Mouse (Mus musculus): ENCODE results near the gene Sergef. TPM values are rescaled to one million over a fixed set of nuclear protein-coding genes. Genes with fewer than 3 reads are reported as not detected.
A peak's percentile ranks its signal among the peaks of the same experiment; 100 is the strongest.

The Sergef gene
- polyA plus RNA-seq, 1 experiment, result 7.5 TPM

- Histone ChIP-seq H3K36me3 (ENCODE audit: control insufficient read depth, insufficient read depth, low read length) (no peaks in the 10 kb centered on the region), H3K4me3 (ENCODE audit: low read depth, low read length) (no peak overlapping the region), H3K4me1 (ENCODE audit: control insufficient read depth, insufficient read depth, insufficient read length, low read length) (peaks cover 18% of the 10 kb centered on the region; the same call in 1 of the 2 replicates), H3K27me3 (ENCODE audit: control insufficient read depth, insufficient read depth, low read length) (no peaks in the 10 kb centered on the region), H3K27ac (ENCODE audit: insufficient read depth, low read depth, low read length) (no peak overlapping the region)
- WGBS, result 25% methylated on average over 9 of the region's 9 CpGs
- TF ChIP-seq POLR2A (IDR thresholded peaks at IDR 0.05; ENCODE audit: low read depth, low read length), result no peak
- TF ChIP-seq CTCF (IDR thresholded peaks at IDR 0.05; ENCODE audit: extremely low read depth, insufficient read length, insufficient replicate concordance, low read depth, low read length), result no peak
Observed at GRCm38 (mm10) chr7:46438537-46439141, 201.0 kb downstream of the Sergef start.

- H3K4me1 ChIP-seq (ENCODE audit: control insufficient read depth, insufficient read depth, insufficient read length, low read length), result peaks cover 11% of the 10 kb centered on the region; the same call in 1 of the 2 replicates
- 90% methylated on average over 5 of the region's 5 CpGs for WGBS
- no peak for TF ChIP-seq CTCF (IDR thresholded peaks at IDR 0.05; ENCODE audit: extremely low read depth, insufficient read length, insufficient replicate concordance, low read depth, low read length)
- no peak for TF ChIP-seq POLR2A (IDR thresholded peaks at IDR 0.05; ENCODE audit: low read depth, low read length)
- no peaks in the 10 kb centered on the region for H3K27me3 ChIP-seq (ENCODE audit: control insufficient read depth, insufficient read depth, low read length)
- no peak overlapping the region for H3K4me3 ChIP-seq (ENCODE audit: low read depth, low read length)
- H3K36me3 ChIP-seq (ENCODE audit: control insufficient read depth, insufficient read depth, low read length), result no peaks in the 10 kb centered on the region
- H3K27ac ChIP-seq (ENCODE audit: insufficient read depth, low read depth, low read length), result no peak overlapping the region
Observed at GRCm38 (mm10) chr7:46435833-46436232, 203.8 kb downstream of the Sergef start.

- no peaks in the 10 kb centered on the region for H3K36me3 ChIP-seq (ENCODE audit: control insufficient read depth, insufficient read depth, low read length)
- 45% methylated on average over 5 of the region's 5 CpGs for WGBS
- TF ChIP-seq POLR2A (IDR thresholded peaks at IDR 0.05; ENCODE audit: low read depth, low read length) (no peak), CTCF (IDR thresholded peaks at IDR 0.05; ENCODE audit: extremely low read depth, insufficient read length, insufficient replicate concordance, low read depth, low read length) (no peak)
- H3K4me1 ChIP-seq (ENCODE audit: control insufficient read depth, insufficient read depth, insufficient read length, low read length), result peaks cover 3% of the 10 kb centered on the region; the same call in 1 of the 2 replicates
- no peak overlapping the region for H3K27ac ChIP-seq (ENCODE audit: insufficient read depth, low read depth, low read length)
- no peak overlapping the region for H3K4me3 ChIP-seq (ENCODE audit: low read depth, low read length)
- no peaks in the 10 kb centered on the region for H3K27me3 ChIP-seq (ENCODE audit: control insufficient read depth, insufficient read depth, low read length)
Observed at GRCm38 (mm10) chr7:46433874-46434273, 205.7 kb downstream of the Sergef start.

DNA sequence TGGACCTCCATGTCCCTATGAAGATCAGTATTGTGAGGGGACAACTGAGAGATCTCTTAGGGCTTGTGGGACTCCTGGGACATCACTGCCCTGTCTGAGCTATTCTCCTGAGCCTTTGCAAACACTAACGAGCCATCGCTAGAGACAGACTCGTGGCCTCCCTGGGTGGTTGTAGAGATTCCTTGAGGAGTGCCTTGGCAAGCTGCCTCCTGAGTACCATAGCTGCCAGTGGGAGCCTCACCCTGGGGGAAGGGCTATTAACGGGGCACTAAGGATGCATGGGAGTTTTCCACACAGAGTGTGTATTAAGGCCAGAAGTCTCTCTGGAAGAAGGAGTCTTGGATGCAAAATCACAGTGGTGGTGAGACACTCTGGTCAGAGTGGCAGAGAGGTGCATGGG is 214.6 kb downstream of the Sergef start:
- Histone ChIP-seq H3K27me3 (ENCODE audit: control insufficient read depth, insufficient read depth, low read length) (no peaks in the 10 kb centered on the region), H3K4me1 (ENCODE audit: control insufficient read depth, insufficient read depth, insufficient read length, low read length) (no peaks in the 10 kb centered on the region), H3K36me3 (ENCODE audit: control insufficient read depth, insufficient read depth, low read length) (no peaks in the 10 kb centered on the region), H3K4me3 (ENCODE audit: low read depth, low read length) (no peak overlapping the region), H3K27ac (ENCODE audit: insufficient read depth, low read depth, low read length) (no peak overlapping the region)
- 37% methylated on average over 4 of the region's 4 CpGs for WGBS
- TF ChIP-seq POLR2A (IDR thresholded peaks at IDR 0.05; ENCODE audit: low read depth, low read length), result no peak
- no peak for TF ChIP-seq CTCF (IDR thresholded peaks at IDR 0.05; ENCODE audit: extremely low read depth, insufficient read length, insufficient replicate concordance, low read depth, low read length)

DNA sequence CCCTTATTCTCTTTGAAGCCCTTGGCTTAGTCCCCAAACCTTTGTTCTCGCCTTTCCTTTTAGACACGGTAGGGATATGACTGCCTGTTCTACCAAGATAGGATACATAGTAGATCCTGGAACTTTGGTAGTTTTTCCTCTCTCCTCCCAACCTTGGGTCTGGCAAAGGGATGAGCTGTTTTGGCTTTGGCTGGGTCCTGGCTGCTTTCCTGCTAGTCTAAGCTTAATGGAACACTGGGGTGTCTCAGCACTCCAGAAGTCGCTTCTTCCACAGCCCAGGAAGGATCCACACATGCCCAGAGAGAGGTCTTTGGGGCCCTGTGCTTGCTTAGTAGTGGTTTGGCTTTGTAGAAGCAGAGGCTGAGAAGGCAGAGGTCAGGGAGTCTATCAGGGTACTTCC is 215.7 kb downstream of the Sergef start:
- no peak overlapping the region for H3K4me3 ChIP-seq (ENCODE audit: low read depth, low read length)
- no peak overlapping the region for H3K27ac ChIP-seq (ENCODE audit: insufficient read depth, low read depth, low read length)
- H3K36me3 ChIP-seq (ENCODE audit: control insufficient read depth, insufficient read depth, low read length), result no peaks in the 10 kb centered on the region
- no peaks in the 10 kb centered on the region for H3K27me3 ChIP-seq (ENCODE audit: control insufficient read depth, insufficient read depth, low read length)
- WGBS, result 71% methylated on average over 3 of the region's 3 CpGs
- TF ChIP-seq CTCF (IDR thresholded peaks at IDR 0.05; ENCODE audit: extremely low read depth, insufficient read length, insufficient replicate concordance, low read depth, low read length), result no peak
- no peak for TF ChIP-seq POLR2A (IDR thresholded peaks at IDR 0.05; ENCODE audit: low read depth, low read length)
- H3K4me1 ChIP-seq (ENCODE audit: control insufficient read depth, insufficient read depth, insufficient read length, low read length), result no peaks in the 10 kb centered on the region

- no peak overlapping the region for H3K4me3 ChIP-seq (ENCODE audit: low read depth, low read length)
- no peaks in the 10 kb centered on the region for H3K27me3 ChIP-seq (ENCODE audit: control insufficient read depth, insufficient read depth, low read length)
- TF ChIP-seq POLR2A (IDR thresholded peaks at IDR 0.05; ENCODE audit: low read depth, low read length), result no peak
- peak; percentile 63; the same call in 1 of the 2 replicates for TF ChIP-seq CTCF (IDR thresholded peaks at IDR 0.05; ENCODE audit: extremely low read depth, insufficient read length, insufficient replicate concordance, low read depth, low read length)
- no peaks in the 10 kb centered on the region for H3K36me3 ChIP-seq (ENCODE audit: control insufficient read depth, insufficient read depth, low read length)
- H3K27ac ChIP-seq (ENCODE audit: insufficient read depth, low read depth, low read length), result no peak overlapping the region
- 63% methylated on average over 18 of the region's 18 CpGs for WGBS
- H3K4me1 ChIP-seq (ENCODE audit: control insufficient read depth, insufficient read depth, insufficient read length, low read length), result no peaks in the 10 kb centered on the region
Observed at GRCm38 (mm10) chr7:46422764-46423412, 216.7 kb downstream of the Sergef start.

DNA sequence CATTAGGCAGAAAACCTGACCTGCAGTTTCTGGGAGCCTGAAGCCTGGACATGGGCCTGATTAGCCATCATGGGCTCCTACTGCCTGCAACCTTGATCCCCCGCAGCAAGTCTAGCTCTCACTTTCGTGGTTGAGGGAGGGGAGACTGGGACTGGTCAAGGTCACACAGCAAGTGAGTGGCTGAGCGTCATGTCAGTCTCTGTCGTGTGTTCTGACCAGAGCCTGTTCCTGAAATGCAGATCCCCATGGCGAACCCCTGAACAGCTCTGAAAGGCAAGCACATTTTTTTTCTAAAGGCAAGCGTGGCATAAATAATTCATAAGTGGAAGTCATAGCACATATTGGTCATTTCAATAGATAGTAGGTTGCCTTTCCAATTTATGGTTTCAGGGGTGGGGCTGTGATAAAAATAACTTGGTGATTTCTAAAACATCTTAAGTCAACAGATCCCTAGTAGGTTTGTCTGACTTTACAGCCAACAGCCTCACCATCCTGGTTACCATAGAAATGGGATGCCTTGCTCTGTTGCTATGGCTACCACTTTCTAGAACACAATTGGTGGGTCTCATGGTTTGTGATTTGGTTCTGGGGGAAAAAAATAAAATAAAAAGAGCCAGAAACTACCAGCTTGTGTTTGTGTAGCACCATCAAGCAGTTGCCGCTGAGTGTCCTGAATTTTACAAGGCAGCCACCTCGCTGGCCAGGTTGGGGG is 217.4 kb downstream of the Sergef start:
- Histone ChIP-seq H3K27ac (ENCODE audit: insufficient read depth, low read depth, low read length) (no peak overlapping the region), H3K36me3 (ENCODE audit: control insufficient read depth, insufficient read depth, low read length) (no peaks in the 10 kb centered on the region), H3K4me3 (ENCODE audit: low read depth, low read length) (no peak overlapping the region), H3K27me3 (ENCODE audit: control insufficient read depth, insufficient read depth, low read length) (no peaks in the 10 kb centered on the region), H3K4me1 (ENCODE audit: control insufficient read depth, insufficient read depth, insufficient read length, low read length) (no peaks in the 10 kb centered on the region)
- 62% methylated on average over 8 of the region's 8 CpGs for WGBS
- no peak for TF ChIP-seq POLR2A (IDR thresholded peaks at IDR 0.05; ENCODE audit: low read depth, low read length)
- no peak for TF ChIP-seq CTCF (IDR thresholded peaks at IDR 0.05; ENCODE audit: extremely low read depth, insufficient read length, insufficient replicate concordance, low read depth, low read length)

All from small intestine, adult 2 months (tissue).